7 mouse cellular contexts compared by ENCODE assay signal in the genomic region with DNA sequence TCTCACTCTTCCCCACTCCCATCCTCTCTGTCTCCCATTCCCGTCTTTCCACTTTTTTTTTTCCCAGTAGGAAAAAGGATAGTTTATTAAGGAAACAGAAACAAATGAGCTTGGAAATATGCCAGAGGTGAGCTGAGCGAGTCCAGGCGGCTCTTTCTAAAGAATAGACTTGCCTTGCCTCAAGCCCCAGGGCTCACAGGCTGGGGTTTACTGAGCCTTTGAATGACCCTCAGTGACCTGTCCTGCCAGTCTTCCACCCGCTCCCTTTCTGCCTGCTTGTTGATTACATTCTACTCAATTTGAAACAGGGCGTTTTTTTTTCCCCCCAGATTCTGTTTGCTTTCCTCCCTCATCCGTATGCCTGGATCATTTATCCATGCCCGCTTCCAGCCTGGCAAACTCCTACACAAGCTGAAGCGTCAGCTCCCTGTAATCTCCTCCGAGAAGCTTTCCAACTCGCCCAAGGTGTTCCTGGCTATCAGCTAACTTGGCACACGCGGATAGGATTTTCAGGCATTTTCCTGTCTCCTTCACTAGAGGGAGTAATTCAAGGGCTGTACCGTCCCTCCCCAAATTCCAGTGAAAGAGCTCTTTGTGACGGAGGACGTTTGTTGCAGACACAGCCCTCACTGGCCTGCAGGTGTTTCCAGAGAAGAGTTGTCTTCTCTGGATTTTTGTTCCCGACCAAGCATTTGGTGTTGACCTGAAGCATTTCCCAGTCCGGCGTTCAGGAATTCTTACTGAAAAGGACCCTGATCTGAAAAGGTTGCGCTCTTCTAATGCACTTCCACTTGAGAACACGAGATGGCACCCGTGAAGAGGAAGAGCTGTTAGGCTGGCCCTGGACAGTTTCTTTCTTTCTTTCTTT. TPM values are rescaled to one million over a fixed set of nuclear protein-coding genes. Genes with fewer than 3 reads are reported as not detected.
DNase-seq lines count a peak whose midpoint lies in the region.

No protein-coding gene starts in this region.

- H3K36me3 ChIP-seq in megakaryocyte, embryonic 14.5 days (replicated peaks; ENCODE audit: low read length), result no peaks in the 10 kb centered on the region

- H3K4me1 ChIP-seq in megakaryocyte, embryonic 14.5 days, result peaks cover 6% of the 10 kb centered on the region

- H3K27me3 ChIP-seq in megakaryocyte, embryonic 14.5 days (replicated peaks), result peaks cover 15% of the 10 kb centered on the region

- no peaks in the 10 kb centered on the region for H3K9me3 ChIP-seq in megakaryocyte, embryonic 14.5 days

- DNase-seq in adrenal gland, adult 2 months, result peak; percentile 68
- DNase-seq in embryo, embryonic 10.5 days (ENCODE audit: low spot score), result peak; percentile 85
- peak; percentile 37 for DNase-seq in gastrocnemius, postnatal 10 days
- DNase-seq in induced T-regulatory cell, adult 2 months (ENCODE audit: low read depth), result peak; percentile 71
- peak; percentile 35 to 43 for DNase-seq in left cerebral cortex, adult 8-10 months (ENCODE audit: low spot score in 2 of 2)
- DNase-seq in right cerebral cortex, postnatal 25 days, result peak; percentile 56

- H3K4me3 ChIP-seq in megakaryocyte, embryonic 14.5 days (replicated peaks), result peak overlapping the region; percentile 88

RNA-seq across cellular contexts. Expression of a gene that starts 59.9 kb away (rescaled TPM):
- total RNA-seq in adrenal gland, adult 2 months (2021), result 100 to 1,000 TPM; 125 to 137 TPM
- polyA plus RNA-seq in adrenal gland, adult 2 months (2012; rRNA removed), result 34.8 and 35.8 TPM in 2 replicates
- 10 to 100 TPM; 91.7 to 96.4 TPM for total RNA-seq in gastrocnemius, postnatal 10 days (2021)
- 10 to 100 TPM; 59.2 to 83.4 (median 70.9) TPM for total RNA-seq in left cerebral cortex, adult 8-10 months (2022)
- polyA plus RNA-seq in megakaryocyte, embryonic 14.5 days (2012; ENCODE audit: insufficient read depth, low replicate concordance), result 0.75 and 9.0 TPM in 2 replicates

Comparison
In these comparisons a context has a peak if more than half of its experiments do, and no peak if none do; other contexts are left out.
1. Peak in every context shown above with its lines: DNase-seq and H3K4me3 ChIP-seq.